In genomic region chr19:16456181-16456580, GRCm38 (mm10) we compare ENCODE assay signal across 21 mouse cellular contexts.
"Had no signal": no experiment of that assay in that cellular context is flagged by ENCODE, and none has a peak within 500 bp of the region (broad histone marks: within the 10 kb centered on the region; RNA-seq: fewer than 3 reads in every experiment).

No protein-coding gene starts in this region.

- H3K27ac ChIP-seq: intestine, embryonic 15.5 days; layer of hippocampus, adult 2 months; left cerebral cortex, adult 2 months; liver, embryonic 14.5 days; lung, embryonic 15.5 days had no signal

- H3K4me2 ChIP-seq: intestine, embryonic 15.5 days; lung, embryonic 15.5 days; midbrain, embryonic 11.5 days had no signal

- H3K4me3 ChIP-seq: intestine, embryonic 15.5 days; layer of hippocampus, adult 2 months; left cerebral cortex, adult 2 months; lung, embryonic 15.5 days; megakaryocyte, embryonic 14.5 days had no signal

- H3K9me3 ChIP-seq: intestine, embryonic 15.5 days; lung, embryonic 15.5 days; megakaryocyte, embryonic 14.5 days had no signal

- H3K27me3 ChIP-seq: intestine, embryonic 15.5 days; lung, embryonic 15.5 days; megakaryocyte, embryonic 14.5 days had no signal

- H3K4me1 ChIP-seq: intestine, embryonic 15.5 days had no signal

- DNase-seq: kidney, adult 11 months; kidney, adult 9 months; kidney, postnatal 25 days; layer of hippocampus, postnatal 36 days; lung, adult 18-20 months; lung, postnatal 10 days; lung, postnatal 36 days; midbrain, embryonic 14.5 days; retina, postnatal 1 day; right cerebral cortex, postnatal 25 days; spleen, adult 18-20 months; thymus, adult 2 months; thymus, postnatal 14 days; thymus, postnatal 4 days had no signal

- ATAC-seq: intestine, embryonic 15.5 days had no signal

- H3K36me3 ChIP-seq: intestine, embryonic 15.5 days; lung, embryonic 15.5 days had no signal

- H3K9ac ChIP-seq: intestine, embryonic 15.5 days; liver, embryonic 14.5 days; lung, embryonic 15.5 days had no signal
